Mouse (Mus musculus): ENCODE measurements at regions not wholly inside any gene's neighbourhood (a gene's known extent, or its start where the extent isn't known, plus 50 kb on each side); places are given as distances from the start of the nearest gene placed in this dataset.

DNA sequence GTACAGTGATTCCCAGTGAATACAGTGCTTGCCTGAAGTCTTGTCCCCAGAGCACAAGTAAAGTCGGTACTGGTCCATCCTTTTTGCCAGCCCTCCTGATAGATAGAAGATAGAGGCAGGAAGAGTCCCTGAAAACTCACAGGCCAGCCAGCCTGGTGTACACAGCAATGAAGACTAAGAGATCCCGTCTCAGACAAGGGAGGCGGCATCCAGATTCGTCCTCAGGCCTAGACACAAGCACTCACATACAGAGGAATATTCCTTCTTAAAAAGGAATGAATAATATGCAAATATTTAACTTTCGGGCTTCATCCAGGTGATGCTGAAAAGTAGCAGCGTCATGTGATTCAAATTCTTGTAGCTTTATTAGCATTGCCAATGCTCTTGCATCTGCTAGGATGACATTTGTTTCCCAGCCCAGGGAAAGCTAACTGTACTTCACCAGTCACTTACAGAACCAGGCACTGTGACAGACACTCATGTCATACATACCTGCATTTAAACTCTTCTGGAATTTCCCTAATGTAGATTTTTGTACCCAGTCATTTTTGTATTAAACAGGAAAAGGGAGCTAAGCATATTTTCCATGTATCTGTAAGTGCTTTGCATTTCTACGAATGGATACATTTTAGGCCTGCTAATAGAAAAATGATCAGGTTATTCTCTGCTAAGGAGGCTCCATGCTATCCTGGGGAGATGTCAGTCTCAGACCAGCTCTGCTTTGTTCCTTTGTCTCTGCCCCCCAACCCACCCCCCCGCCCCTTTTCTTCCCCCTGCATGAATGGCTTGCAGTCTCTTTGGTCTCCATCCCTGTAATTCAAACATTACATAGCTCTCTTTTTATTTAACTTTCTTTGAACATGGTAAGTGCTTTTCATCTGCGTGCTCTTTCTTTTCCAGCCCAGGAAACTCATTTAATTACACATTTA, 162.5 kb upstream of the Gm9747 start:
- DNase-seq, result no peak

DNA sequence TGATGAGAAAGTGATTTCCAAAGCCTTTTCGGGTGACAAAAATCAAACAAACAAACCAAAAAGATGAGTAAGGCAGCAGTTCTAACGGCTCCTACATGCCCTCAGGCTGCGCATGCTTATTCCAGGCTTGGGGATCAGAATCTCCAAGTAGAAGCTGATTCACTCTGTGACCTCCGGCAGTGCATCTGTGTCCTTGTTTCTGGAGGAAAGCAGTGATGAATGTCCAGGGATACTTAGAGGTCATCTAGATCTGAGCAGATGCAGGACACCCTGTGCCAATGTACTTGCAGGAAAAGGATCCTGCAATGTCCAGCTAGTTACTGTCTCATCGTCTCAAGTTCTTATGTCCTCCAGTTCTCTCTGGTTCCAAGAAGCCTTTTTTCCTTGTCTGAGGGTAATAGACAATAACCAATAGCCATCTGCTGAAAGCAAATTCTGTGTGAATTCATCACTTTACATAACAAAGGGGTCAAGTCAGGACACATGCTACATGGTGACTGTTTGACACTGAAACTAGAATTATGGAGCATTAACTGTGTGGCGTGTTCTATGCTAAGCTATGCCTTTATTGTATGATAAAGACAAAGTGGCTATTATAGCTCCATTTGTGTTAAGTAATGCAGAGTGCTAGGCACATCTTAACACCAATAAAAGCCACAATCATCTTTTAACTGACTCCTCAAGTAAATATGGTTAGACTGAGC, 143.6 kb upstream of the Gm9747 start:
- no peak for DNase-seq

DNA sequence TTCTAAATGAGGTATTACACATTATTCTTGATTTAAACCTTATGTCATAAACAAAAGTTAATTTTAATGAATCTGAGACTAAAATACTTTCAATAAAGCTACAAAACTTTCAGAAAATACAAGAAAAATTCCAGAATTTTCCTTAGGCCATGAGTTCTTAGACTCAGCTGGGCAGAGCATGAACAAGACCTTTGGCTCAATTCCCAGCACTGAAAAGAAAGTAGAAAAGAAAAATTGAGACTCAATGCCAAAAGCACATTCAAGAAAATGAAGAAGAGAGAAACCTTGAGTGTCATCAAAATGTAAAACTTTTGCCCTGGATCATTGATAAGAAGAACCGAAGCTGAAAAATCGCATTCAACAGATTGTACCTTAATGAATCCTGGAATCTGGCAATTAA, 137.8 kb upstream of the Gm9747 start:
- DNase-seq, result no peak

DNA sequence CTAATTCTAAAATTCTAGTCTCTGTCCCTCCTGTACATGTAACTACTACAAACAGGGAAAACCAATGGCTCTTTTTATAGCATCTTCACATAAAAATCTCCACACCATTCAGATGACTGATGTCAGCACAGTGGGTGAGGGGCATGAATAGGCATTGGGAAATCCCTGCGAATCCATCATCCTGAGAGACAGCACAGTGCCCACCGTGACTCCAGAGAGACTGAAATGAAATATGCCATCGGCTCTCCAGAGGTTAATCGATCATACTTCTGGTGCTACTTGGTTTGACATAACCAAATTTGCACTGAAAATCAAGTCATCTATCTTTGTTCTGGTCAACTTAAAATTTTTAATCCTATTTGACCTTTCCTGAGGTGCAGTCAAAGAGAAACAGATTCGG, 126.2 kb upstream of the Gm9747 start:
- DNase-seq, result no peak

DNA sequence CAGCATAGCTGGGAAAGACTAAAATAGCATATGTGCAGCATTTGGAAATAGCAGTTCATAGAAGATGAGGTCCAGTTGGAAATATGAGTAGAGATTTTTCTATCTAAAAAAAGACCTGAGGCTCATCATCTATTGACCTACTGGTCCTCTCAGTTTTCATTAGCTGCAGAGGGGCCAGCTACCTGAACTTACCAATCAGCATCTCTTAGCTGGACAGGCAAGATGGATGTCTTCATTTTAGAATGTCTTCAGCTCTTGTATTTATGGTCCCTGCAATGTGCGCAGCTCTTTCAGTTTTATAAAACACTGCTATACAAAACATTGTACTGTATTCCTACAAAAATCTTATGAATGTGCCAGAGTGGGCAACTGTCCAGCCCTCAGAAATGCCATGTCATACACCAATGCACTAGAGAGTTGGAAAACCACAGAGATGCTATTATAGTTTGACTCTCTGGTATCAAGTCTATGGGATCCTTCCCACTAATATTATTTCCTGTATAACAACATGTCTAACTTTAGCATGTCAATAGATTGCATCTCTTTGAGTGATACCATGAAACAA, 122.8 kb upstream of the Gm9747 start:
- DNase-seq, result no peak

DNA sequence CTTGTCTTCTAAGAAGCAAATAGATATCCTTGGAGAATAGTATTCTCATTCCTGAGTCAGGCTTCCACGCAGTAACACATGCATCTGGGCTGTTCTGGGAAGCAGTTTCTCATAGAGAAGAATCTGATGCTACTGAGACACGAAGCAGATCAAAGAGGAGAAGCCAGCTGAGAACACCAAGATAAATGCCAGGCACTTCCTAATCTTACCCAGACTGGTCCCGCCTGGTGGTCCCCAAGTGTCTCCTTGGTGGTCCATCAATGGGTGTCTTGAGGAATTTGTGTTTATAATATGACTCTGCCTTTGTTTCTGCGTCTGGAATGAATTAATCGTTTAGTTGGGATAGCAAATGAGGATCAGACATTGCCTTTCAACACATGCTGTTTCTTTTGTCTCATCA, 120.5 kb upstream of the Gm9747 start:
- DNase-seq, result no peak

DNA sequence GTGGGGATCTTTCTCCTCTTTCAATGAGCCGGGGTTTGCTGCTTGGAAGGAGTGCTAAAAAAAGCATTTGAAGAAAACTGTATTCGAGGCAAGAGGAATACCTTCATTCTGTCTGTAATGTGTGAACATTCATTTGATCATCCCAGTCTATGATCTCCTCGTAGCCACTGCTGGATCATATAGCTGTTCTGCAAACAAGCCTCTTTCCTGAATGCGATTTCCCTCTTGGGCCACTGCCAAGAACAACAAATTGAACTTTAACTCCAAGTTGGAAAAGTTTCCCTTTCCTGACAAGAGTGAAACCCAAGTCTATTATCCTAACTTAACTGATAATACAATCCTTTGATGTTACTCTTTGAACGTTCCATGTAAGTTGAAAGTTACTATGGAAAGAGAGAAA, 108.4 kb upstream of the Gm9747 start:
- DNase-seq, result no peak

DNA sequence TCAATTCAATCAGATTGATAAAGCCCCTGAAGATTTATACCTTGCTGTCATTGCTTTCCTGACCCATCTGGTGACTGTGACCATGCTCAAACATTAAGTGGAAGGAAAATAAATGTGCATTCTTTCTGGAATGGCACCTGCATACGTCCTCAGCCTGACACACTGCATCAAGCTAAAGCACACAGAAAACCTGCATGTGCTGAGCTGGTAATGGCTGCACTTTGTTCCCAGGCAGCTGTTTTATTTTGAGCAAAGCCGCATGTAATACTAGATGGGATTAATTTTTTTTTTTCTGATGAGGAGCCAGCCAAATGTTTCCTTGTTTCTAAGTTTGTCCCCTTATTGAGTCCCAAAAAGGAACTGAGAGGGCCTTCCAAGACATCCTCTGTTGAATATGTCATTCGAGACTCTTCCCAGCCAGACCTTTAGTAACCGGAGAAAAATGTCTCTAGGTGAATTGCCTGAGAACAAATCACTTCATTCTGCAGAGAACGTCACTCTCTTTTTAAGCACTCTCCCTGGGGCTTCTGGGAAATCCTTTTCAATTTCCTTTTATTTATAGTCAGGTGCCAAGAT, 103.1 kb upstream of the Gm9747 start:
- no peak for DNase-seq

DNA sequence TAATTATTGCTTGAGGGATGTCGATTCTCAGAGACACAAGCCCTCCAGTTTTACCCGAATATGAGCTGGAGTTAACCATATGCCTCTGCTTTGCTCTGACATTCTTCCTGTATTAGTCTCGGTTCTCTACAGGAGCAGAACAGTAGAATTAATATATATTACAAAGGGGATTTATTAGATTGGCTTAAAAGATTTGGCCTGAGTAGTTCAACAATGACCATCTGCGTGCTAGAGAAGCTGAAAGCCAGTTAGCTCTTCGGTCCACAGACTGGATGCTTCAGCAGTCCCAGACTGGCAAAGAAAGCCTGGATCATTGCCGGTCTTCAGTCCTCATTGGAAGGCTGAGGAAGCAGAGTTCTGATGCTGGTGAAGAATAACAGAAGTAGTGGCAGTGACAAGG, 100.4 kb upstream of the Gm9747 start:
- DNase-seq, result no peak

DNA sequence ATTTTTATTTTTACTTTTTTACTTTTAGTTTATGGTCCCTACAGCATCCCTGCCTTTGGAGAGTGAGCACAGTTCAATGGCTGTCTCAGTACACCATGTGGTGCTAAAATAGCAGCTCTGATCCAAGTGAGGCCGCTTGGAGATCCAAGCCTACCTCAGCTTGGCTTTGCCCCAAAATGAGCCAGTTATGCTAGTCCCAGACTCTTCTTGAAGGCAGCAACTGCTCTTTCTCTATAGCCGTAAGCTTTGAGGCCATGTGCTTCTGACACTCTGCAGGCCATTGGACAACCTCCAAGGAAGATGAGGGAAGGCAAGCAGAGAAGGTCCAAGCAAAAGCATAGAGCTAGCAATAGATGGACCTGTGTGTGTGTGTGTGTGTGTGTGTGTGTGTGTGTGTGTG, 98.0 kb upstream of the Gm9747 start:
- DNase-seq, result no peak

DNA sequence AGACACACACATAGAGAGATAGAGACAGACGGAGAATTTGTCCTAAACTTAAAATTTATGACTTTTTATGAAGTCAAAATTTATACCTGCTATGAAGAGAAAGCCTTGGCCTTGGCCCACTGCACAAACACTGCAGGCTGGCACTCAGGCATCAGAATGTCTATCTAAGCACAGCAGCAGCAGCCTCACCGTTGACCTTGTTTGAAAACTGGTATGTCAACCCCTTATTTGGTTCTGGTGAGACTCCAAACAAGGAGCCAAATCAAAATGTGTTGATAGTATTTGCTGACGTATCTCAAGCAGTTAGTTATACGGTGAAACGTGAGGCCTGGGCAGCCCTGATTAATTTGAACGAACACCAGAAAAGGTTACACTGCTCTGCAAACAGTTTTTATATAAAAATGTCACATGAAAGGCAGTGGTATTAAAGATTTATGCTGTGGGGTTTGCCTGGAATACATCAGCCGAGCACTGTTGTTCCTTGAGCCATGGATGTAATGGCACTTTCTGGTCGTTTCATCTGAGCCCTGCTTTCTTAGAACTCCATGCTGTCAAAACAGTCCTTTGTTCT, 97.1 kb upstream of the Gm9747 start:
- DNase-seq, result no peak

DNA sequence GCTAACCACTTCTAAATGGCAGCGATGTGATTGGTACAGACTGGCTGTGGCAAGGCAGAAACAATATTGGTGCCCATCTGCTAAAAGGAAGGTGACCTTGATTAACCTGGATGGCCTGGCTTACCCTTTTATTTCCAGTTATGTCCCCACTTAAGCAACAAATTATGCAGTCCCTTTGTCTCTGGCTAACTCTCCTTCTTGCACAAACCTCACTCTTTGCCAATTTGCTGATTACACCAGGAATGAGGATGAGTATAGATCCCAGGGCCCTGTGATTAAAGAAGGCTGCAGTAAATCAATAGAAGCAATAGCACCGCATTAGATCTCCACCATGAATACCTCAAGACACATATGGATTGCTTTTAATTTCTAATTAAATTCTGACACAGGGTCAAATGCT, 87.7 kb upstream of the Gm9747 start:
- DNase-seq, result no peak

DNA sequence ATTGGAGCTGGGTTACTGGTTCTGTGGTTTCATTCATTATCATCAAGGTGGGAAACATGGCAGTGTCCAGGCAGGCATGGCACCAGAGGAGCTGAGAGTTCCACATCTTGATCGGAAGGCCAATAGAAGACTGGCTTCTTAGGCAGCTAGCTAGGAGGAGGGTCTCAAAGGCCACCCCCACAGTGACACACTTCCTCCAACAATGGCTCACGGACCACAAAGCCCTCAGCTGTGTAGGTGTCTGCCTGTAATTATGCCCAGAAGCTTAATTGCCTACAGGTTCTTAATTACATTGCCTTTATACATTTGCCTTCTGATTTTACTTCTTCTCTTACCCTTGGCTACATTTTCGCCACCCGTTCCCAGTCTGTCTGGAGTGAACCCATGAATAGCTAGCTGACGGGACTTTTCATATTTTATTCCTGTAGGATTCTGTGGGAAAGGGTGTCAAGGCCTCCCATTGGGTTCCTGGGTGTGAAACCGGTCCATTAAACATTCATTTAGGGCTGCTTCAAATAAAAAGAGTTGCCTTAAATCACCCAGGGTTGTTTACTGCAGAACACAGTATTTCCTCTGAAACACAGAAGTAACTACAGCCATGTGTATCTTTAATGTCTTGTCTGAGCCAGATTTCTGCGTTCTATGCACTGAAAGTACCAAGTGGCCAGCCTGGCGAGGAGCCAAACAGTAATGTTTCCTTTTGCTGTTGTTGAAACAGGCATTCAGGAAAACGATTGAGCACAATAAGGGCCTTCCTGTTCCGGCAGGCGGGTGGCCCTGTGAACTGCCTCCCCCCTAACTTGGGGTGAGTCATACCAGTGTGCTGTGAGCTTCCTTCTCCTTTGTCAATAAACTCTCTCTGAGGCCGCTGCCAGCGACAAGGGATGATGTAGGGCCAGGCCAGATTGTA, 82.4 kb upstream of the Gm9747 start:
- DNase-seq, result peak; percentile 59

DNA sequence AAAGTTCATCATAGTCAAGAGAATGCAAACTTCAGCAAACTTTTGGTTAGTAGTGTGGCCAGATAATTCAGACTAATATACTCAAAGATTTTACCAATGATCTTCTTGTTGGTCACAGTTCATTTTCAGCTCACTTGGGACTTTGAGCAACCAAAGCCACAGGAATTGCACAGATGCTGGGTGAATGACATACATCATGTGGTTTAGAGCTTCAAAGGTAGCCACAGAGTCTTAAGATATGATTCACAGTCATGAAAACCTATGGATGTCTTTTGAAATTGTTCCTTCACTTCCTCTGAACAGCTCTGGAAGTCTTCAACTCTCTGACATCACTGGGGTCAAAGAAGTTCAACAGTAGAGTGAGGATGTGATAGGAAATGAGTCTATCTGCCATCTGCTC, 77.0 kb upstream of the Gm9747 start:
- DNase-seq, result no peak

DNA sequence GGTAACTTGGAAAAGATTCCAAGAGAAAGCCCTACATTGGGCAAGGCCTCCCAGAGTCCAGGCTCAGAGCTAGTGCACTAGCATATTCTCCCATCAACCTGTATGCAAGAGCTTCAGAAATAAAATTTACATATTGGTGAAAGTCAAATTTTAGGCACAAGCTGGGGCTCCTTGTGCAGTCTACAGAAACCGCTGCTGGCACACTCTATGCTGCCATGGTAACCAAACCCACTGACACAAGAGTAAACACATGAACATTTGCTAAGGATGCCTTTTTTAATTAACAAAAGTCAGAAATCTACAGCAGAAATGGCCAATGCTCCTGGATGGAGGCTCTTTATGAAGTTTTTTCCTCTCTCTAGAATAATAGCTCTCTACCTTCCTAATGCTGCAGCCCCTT, 75.9 kb upstream of the Gm9747 start:
- DNase-seq, result no peak

DNA sequence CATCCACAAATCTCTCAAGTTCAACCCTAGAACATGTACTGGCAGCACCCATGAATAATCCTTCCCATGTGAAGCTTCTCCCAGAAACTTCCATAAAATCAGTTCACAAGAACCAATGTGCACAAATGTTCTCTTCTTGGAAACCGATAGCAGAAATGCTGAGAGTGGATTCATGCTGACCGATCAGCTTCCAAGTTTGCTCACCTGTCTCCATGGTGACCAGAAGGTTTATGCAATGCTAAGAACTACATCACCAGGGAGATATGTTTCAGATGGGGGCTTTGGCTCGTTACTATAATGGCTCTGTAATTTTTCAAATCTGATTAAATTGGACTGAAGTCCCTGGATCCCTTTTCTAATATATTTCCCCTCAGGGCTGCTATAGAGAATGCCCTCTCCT, 74.4 kb upstream of the Gm9747 start:
- no peak for DNase-seq

DNA sequence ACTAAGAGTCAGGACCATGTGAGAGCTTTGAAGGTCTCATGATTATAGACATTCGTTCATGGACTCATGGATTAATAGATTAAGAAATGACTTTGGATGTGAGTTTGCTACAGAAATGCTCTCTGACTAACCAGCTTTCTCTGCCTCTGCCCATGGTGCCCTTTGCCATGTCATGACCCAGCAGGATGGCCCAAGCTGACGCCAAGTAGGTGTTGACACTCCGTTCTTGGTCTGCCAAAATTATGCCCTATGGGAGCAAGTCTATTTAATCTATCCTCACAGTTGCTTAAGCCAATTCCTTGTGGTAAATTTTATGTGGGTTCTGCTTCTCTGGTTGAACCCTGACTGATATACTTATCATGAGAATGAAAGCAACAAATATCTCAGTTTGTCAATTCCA, 73.7 kb upstream of the Gm9747 start:
- DNase-seq, result no peak

DNA sequence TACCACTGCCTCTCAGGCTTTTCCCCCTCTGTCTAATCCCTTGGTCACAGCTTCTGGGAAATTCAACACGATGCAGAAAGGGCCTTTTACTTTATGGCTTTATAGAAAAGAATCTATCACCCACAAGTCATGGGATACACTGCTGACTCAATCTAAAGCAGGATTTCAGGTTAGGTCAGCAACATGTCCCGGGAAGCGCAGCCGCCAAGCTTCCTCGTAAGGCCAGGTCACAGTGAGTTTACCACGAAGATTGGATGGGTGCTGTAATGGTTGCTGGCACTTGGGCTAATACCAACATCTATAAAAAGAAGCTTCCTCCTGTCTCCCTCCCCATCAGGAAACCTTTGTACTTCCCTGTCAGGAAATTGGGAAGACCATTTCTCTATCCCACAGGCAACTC, 70.0 kb upstream of the Gm9747 start:
- DNase-seq, result no peak

DNA sequence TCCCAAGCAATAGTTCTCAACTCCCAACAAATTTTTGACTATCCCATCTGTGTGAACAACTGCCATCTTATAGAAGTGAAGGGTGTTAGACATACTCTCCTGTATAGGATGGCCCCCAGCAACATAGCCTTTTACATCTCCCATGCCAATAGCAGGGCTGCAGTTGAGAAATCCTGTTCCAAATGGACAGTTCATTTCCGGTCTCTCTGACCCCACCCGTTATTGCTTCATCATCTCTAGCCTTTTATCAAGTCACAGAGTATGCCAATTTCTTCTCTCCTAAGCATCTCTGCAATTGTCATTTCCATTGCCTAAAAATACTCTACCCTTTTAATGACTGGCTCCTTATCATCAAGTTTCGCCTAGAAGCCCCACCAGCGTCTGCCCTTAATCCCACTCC, 64.8 kb upstream of the Gm9747 start:
- DNase-seq, result no peak

DNA sequence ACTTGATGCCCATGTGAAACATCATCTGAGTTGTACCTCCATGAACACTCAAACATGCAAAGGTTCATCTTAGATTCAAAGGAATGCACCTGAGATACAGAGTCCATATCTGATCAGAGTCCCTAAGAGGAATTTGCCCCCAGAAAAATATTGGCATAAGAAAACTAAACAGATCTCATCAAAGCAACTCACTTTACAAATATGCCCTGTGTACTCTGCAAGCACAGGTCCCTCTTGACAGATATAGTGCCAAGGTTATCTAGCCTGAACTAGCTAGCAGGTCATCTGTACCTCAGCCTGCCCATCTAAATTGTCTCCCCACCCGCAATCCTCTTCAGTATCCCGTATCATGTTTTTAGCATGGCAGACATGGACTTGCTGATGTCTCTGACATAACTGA, 64.0 kb upstream of the Gm9747 start:
- no peak for DNase-seq

DNA sequence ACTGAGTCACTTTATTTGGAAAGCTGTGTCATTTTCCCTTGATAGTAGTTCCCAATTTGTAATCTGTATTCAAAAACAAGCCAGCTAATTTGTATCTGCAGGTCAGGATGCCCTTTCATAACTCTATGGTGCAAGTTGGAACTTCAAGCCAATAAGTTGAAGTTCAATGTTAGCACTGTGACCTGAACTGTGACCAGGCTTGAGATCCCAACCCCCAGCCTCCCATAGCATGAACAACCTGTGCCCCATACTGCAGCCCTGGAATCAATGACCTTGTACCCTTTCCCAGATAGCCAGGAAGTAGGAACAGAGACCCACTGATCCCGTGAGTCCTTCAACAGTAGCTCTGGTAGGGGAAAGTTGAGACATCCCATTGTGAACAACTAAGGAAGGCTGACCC, 52.5 kb upstream of the Gm9747 start:
- no peak for DNase-seq

Data from right cerebral cortex, postnatal 14 days (tissue).